Mouse (Mus musculus) right cerebral cortex, adult 18-20 months (tissue): ENCODE measurements around the gene Cdh10.

Source experiments
- DNase-seq: peaks from one replicate; pipeline ENCODE4 v3.0.0; 2022; ENCODE audit warnings: mixed read lengths

Cdh10 gene

DNA sequence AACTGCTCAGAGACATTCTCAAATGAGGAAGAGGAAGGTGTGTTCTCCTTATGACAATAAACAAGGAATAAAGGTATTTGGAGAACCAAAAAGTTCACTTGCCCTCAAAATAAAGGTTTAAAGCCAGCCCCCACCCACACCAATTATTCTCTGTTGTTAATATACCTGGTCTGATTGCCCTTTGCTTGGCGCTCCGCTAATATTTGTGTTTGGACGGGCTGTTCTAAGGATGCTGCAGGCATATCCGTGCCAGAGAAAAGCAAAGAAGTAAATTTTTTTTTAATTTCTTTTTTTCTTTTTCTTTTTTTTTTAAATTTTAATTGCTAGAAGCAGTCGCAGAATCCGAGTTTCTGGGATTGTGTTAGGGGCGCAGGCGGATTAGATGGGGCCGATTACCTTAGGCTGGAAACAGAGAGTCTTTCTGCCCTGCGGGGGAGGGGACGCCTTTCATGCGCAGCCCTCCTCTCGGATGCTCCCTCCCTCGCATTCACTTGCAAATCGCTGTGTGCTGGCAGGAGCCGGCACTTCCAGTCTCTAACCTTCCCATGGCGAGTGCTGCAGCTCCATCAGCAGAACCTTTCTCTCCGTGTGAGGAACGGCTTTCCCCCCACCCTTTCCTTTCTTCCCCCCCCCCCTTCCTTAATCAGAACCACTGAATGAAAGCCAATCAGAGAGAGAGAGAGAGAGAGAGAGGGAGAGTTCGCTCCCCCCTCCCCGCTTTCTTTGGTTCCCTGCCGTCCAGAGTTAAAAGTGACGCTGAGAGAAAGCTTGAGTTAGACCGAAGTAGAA lies at the start of gene Cdh10:
Cdh10 (plus strand) TSS at position 763 of the 789 bp plus-strand sequence.
- DNase-seq = peak; percentile 86

DNA sequence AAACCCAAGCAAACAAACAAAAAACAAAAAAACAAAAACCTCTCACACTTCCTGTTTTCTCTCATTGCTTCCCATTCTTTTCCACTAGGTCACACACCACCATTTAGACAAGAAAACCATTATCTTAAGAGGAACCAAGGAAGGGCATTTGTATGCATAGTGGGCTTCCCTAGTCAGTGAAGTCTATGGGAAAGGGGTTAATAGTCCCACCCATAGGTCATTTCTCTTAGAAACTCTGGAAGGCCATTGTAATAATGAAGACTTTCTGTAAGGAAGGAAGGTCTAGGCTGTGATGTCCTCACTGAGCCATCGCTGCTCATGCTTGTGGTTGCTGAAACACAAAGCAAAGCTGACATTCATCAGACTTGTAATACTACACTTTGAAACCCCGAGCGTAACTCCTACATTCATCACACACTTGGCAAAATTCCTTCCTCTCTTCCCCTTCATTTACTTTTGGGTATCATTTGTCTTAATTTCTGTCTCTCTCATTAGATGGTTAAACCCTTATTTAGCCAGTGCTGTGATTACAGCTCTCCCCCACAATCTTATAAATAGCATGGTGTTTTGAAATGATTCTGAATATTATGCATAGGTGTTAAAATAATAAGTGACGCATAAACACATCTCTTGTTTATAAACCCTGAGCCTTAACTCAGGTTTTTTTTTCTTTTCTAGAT lies 9.5 kb upstream of the Cdh10 start:
- no peak for DNase-seq

DNA sequence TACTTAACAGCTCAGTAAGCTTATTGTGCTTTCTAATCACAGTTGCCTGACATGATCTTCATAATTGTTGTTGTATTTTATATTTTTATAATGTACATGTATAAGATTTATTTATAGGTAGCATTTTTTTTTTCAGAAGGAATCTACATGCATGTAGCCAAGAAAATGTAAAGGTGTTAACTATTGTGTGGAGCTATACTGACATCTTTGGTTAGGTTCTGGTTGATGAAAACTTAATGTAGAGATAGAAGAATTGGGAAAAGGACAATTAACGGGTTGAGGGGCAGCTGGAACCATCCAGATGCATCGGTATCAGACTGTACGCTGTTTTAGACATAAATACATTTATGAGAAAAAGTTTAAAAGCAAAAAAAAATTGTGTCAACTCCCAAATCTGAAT lies 1.0 kb upstream of the Cdh10 start:
- no peak for DNase-seq

DNA sequence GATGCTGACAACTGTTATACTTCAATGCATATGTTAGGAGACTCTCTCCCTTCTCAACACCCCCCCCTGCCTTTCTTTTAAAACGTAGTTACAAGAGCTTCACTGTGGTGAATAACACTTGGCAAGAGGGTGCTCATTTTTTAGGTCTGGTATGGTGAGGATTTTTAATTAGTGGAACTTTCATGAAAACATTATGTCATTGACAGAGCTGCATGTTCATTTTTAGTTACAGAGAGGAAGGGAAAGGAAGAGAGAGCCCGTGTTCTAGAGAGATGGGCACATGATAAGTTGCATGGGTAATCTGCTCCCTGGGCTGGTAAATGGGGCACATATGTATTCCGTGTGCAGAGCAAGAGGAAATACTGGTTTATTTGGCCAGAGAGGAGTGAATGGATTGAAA lies 1.5 kb downstream of the Cdh10 start:
- peak; percentile 40 for DNase-seq

DNA sequence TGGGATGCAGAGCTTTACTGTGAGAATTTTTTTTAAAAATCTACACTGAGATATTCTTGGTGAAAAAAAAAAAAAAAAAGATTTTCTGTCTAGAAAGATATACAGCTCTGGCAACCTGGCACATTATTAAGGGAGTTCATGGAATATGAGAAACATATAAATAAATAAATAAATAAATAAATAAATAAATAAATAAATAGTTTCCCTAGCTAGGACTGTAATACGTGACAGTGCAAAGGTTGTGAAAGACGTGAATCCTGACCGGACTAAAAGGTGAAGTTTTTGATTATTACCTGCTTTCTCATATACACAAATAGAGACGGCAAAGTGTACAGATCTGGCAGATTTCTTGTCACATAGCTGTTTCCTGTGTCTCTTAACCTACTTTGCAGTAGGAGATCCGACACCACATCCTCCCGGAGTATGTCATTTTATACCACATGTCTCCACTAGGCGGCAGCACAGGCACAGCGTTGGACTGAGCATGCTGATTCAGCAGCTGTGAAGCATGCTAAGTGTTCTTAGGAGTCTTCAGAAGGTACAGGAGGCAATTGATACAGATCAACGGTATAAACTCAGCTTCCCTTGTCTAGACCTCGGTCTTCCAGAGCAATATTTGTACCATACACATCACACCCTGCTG lies 2.5 kb downstream of the Cdh10 start:
- DNase-seq = peak; percentile 95

DNA sequence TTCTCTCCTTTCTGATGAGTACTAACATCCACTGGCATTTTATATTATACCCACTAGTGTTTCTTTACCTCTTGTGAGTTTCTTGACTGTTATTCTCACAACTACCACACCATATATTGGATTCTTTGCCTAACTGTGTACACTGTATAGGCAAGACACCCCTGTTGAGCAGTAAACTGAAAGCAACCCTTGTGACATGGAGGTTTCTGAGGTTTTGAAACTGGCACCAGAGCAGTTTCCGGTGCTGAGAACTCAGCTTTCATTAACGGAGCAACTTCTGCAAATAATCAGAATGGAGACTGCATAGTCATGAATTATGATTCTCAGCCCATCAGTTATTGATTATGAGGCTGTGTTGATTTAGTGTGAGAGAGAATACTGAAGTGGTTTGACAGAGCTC lies 4.7 kb downstream of the Cdh10 start:
- DNase-seq = no peak

DNA sequence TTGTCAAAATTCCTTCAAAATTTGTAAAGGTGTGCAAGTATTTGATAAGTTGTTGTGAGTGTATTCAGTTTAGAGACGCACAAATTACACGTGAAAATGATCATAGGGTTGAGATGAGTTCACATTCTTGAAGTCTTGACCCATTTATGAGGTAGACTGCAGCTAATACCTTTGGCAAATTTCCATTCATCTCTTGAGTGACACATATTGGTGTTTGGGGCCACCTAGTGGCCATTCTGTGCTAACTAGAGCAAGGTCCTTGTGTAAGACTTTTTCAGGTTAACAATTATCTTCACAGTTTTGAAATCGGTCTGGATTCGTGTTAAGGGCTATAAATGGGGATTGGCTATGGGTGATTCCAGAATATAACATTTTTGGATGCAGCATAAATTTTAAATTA lies 13.5 kb downstream of the Cdh10 start:
- DNase-seq = peak; percentile 49

DNA sequence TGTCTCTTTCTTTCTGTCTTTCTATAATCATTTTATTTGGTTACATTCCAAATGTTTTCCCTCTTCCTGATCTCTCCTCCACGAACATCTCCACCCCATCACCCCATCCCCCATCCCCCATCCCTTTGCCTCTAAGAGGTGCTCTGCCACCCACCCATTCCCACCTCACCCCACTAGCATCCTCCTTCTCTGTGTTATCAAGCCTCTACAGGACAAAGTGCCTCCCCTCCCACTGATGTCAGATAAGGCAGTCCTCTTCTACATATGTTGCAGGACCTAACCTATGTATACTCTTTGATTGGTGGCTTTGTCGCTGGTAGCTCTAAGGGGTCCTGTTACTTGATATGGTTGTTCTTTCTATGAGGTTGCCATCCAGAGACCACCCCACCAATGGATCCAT lies 23.0 kb downstream of the Cdh10 start:
- DNase-seq = no peak

DNA sequence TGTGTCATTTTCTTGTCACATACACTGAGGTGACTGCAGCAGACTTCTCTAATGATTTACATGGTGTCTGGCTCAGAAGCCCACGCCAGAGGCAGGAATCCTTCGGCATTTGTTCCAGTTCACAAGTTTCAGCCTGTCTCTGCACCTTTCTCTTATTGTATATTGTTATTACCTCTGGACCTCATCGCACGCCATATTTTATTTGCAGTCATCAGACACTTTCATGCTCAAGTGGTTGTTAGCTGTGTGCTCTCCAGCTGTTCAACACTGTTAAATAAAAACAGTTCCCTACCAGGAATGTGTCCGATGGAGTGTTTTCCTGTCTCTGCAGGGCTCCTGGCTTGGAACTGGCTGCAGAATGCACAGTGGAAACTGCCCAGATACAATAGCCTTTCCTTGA lies 26.1 kb downstream of the Cdh10 start:
- DNase-seq = no peak

DNA sequence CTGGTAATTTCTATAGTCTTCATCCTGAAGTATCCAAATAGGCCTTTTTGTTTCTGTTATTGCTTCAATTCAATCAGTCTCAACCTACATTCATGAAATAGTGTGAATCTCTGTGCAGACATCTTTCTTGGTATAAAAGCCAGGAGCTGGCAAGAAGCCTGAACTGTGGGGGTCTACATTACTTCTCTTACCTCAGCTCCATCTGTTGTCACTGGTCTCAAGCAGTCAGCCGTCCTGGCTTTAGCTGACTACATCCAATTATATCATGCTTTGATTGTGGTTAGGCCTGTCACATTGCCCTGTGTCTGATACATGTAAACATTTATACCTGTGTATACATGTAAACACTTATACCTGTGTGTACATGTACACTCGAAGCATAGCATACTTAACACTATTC lies 31.8 kb downstream of the Cdh10 start:
- DNase-seq = no peak

DNA sequence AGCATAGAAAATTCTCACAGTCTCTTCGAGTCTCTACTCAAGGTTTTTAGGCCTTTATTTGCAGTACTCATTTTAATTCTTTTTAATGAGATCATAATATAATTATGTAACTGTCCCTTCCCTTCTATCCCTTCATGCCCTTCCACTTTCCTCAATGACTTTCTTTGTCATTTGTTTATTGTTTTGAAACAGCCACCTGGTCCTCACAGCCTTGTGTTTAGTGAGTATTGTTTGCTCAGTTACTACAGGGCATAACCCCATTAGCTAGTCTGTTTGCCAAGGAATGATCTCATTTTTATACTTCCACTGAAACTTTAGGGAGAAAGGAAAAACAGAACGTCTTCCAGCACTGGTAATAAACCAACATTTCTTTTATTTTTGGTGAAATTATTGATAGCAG lies 39.4 kb downstream of the Cdh10 start:
- no peak for DNase-seq

DNA sequence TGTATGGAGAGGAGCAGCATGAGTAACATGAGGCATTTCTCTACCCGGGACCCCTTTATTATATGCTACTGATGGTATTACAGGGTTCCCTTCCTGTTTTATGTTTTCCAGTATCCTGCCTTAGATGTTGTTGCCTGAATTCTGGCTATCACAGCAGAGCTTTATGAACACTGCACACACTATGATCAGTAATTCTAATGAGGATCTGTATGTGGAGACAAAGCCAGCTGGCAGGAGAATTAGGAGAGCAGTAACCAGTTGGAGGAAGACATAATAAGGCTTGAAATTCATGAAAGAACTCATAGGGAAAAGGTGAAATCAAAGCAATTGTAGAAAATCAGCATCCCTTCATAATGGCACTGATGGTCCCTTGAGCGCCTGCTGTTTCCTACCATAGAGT lies 51.1 kb downstream of the Cdh10 start:
- DNase-seq = no peak

DNA sequence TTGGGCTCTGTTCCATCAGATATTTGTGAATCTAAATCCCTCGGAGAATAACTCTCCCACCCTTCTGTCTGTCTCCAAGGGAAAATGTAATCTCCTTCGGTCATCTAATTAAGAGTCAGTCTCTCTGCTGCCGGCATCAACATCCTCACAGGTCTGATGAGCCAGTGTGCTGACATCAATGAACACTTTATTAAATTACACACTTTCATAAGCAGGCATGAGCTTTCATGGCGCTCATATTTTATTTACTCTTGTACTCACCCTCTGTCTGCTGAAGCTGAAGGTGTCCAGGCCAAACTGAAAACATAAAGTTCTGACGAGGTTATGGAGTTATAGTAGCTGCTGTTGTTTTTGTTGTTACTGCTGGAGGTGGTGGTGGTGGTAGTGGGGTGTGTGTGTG lies 62.7 kb downstream of the Cdh10 start:
- DNase-seq = no peak

DNA sequence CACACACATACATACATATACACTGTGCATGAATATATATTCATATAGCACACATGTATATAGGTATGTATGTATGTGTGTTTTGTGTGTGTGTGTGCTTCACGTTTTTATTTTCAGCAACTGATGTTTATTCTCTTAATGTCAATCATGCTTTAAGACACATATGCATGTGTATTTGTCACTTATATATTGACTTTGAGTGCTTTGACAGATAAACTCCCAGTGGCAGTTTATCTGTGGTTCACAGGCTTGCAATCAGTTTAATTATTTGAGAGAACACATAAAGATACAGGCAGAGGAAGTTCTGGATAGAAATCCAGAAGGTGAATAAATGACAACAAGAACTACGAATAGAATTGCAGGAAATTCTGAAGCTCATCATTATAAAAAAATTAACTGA lies 67.9 kb downstream of the Cdh10 start:
- no peak for DNase-seq

DNA sequence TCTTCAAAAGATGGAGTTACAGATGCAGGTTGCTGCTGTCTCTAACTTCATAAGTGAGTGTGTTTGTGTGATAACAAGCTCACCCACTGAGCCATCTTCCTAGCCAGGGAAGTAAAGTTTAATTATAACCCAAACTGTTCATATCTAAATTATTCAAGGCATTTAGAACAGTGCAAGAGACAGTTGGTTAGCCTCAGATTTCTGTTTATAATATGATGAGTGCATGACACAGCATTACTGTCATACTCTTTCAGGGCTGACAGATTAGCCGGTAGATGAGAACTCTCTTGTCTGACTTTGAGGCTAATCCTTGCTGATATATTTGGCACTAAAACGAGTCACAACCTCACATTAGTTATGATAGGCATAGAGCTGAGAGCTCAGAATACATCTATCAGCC lies 70.2 kb downstream of the Cdh10 start:
- no peak for DNase-seq

DNA sequence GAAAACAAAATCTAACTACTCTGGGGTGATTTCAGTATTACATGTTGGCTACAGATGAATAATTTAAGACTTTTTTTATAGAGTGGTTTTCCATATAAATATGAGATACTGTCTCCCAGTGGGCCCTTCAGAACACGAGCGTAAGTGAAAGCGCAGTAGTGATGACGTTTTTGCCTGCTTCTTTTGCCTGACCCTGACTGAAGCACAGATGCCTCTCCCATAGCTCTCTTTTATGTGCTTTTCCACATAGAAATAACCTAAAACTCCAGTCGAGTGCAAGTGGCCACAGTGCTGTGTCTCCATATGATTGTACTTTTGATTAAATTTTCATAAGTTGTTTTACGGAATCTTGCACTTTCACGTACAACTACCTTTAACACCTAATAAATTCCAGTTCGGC lies 71.6 kb downstream of the Cdh10 start:
- no peak for DNase-seq

DNA sequence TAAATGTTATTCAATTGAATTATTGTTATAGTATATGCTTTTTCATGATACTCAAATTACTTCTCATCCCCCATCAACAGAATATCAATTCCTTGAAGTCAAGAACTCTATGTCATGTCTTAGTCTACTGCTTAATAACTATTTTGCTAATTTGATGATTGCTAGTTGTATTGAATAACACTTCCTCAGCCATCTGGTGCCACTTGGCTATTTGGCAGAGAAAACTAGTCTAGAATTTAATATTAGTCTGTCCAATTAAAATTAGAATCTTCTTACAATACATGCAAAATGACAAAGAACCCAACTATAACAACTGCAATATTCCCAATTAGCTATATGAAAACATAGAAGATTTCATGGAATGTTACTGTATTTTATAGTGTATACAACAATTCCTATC lies 82.0 kb downstream of the Cdh10 start:
- DNase-seq = no peak

DNA sequence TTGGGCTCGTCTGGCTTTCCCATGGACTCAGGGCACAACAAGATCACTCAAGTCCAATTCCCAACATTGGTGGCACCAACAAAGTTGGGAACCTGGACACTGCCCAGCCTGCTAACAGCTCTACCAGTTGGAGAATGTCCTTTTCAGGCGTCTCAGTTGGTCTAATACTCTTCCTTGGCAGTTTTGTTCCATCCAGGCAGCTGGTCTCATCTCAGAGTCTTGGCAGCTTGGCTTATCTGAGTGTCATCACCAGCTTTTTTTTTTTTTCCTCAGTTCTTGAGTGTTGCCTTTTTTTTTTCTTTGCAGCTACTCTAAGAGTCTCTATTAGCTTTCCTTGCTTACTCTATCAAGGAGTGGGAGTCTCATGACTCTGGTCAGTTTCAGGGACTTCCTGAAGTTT lies 85.4 kb downstream of the Cdh10 start:
- no peak for DNase-seq

DNA sequence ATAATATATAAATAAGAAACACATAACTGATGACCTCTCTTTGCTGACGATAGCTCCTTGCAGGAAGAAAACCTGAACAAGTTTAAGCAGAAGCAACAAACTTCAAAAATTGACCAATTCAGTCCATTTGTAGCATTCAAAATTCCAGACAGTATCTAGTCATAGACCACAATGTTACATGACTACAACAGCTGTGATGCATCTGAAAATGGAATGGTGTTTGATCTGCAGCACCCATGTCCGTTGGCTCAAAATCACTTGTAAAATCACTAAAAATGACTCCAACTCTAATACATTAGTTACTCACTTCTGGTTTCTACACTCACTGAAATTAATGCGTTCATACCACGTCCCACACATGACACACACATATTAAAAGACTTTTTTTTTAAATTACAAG lies 91.9 kb downstream of the Cdh10 start:
- DNase-seq = no peak

DNA sequence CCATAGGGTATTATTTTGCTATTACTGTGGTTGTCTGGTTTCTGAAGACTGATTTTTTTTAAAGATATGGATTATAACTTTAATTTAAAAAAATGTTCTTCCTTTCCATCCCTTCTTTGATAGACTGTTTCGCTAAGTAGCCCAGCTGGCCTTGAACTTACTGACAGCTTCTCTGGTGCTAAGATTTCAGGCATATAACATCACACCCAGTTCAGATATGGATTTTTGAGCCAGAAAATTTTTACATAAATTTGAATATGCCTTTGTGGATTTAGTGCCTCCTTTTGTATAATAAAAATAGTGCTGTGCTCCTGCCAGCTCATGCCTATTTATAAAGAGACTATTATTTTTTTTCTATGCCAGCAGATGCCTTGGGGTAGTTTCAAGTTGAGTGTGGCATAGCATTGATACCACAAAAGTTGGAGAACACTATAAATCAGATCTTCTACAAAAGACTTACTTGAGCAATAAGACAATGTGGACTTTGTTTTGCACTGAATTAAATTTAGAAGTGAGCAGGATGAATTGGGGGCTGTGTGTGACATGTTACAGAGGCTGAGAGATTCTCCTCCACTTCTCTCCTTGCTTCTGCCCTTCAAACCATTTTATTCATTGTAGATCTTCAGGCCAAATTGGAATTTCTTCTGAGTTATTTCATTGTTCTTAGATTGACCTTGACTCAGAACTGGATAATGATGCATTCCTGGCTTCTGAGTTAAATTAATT lies 106.8 kb downstream of the Cdh10 start:
- DNase-seq = no peak

DNA sequence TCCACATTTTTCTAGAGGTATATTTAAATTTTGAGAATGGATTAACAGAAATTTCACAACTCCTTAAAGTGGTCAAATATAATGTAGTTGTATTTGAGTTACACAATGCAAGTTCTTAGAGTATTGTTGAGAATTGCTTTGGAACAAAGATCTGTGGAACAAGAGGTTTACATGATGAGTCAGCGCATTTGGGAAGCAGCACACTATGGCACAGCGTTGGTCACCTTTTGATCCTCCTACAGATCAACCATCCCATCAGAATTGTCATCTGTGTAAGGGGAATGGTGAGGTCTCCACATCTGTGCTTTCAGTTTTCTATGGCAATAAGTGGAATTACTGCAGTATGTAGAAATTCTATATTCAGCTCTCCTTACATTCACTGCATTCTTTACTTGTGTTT lies 108.2 kb downstream of the Cdh10 start:
- DNase-seq = no peak

DNA sequence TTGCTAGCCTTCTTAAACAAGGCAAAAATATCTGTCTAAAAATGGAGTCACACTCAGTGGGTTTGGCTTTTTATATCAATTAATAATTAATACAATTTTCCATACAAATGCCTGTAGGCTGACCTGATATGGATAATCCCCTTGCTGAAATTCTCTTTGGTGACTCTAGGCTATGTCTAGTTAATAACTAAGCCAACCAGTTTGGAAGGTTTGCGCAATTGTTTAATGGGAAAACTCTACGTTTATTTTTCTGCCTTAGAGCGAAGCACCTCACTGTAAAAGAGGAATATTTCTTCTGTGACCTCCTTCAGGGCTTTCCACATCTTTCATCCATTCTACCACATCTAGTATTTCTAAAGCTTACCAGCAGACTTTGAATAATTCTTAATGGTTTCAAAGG lies 133.5 kb downstream of the Cdh10 start:
- DNase-seq = no peak

DNA sequence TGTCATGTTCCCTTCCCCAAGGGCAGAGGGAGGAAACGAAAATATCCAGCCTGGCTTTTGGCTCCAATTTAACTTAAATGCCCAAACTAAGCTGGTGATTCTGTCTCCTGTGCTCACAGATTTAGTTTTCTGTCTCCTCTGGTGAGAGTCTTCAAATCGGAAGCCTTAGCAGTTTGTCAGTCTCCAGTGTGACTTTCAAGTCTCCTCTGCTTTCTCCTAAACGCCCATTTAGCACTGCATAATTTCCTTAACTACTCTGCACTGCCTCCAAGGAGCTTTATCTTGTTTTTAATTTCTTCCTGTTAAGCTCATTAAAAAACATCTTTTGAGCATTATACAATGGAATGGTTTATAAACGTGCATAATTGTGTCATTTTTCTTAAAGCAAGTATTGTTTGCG lies 156.3 kb downstream of the Cdh10 start:
- no peak for DNase-seq

DNA sequence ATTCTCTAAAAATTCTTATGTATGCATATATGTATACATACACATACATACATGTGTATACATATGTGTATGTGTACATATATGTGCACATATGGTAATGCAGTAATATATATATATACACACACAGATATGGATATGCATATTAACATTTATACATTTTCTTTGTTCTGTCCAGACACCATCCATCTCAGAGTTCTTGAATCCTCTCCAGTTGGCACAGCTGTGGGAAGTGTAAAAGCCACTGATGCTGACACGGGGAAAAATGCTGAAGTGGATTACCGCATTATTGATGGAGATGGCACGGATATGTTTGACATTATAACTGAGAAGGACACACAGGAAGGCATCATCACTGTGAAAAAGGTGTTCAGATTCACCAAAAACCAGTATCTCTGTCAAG lies 166.1 kb downstream of the Cdh10 start:
- DNase-seq = no peak
